Mouse (Mus musculus): ENCODE measurements around the gene Abca7. TPM values are rescaled to one million over a fixed set of nuclear protein-coding genes. Genes with fewer than 3 reads are reported as not detected.

Abca7 gene
- total RNA-seq, 2 experiments from 2014 or later = 7.0 to 8.5 TPM

- intact Hi-C loops (cut with DNase I) = no loop called here
- DNase-seq = no peak
Observed at GRCm38 (mm10) chr10:79970415-79971182, 25.7 kb upstream of the Abca7 start, which contains the start of gene Grin3b. Grin3b (plus strand) TSS chr10:79970715.

DNA sequence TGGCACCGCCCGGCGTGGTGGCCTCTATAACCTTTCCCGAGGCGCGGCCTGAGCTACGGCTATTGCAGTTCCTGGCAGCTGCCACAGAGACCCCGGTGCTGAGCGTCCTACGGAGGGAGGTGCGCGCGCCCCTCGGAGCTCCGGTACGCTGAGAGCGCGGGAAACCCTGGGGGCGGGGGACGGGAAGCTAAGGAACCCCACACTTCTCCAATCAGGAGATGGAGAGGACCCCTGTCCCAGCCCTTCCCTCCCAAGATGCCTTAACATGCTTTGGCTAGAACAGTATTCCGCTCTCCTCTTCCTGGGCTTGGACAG, 25.2 kb upstream of the Abca7 start:
- no peak for DNase-seq
- intact Hi-C loops (cut with DNase I) = no loop called here

GRCm38 (mm10) chr10:79972831-79973230, 23.5 kb upstream of the Abca7 start:
- DNase-seq = peak; percentile 46 to 59
- intact Hi-C loops (cut with DNase I) = no loop called here

GRCm38 (mm10) chr10:79974087-79974486, 22.2 kb upstream of the Abca7 start:
- DNase-seq = no peak
- intact Hi-C loops (cut with DNase I) = no loop called here

DNA sequence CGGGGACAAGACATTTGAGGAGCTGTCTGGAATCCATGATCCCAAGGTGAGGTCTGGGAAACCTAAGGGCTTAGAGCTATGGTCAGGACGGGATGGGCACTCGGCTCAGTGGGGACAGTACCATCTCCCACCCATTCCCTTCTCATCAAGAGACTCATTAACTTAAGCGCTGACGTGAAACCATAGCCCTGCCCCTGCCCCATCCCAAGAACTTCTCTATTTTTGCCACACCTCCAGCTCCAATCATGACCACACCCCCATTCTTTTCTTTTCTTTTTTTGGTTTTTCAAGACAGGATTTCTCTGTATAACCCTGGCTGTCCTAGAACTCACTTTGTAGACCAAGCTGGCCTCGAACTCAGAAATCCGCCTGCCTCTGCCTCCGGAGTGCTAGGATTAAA, 21.6 kb upstream of the Abca7 start:
- DNase-seq = no peak
- intact Hi-C loops (cut with DNase I) = no loop called here

GRCm38 (mm10) chr10:79976071-79976721, 20.1 kb upstream of the Abca7 start:
- DNase-seq = no peak
- intact Hi-C loops (cut with DNase I) = no loop called here

DNA sequence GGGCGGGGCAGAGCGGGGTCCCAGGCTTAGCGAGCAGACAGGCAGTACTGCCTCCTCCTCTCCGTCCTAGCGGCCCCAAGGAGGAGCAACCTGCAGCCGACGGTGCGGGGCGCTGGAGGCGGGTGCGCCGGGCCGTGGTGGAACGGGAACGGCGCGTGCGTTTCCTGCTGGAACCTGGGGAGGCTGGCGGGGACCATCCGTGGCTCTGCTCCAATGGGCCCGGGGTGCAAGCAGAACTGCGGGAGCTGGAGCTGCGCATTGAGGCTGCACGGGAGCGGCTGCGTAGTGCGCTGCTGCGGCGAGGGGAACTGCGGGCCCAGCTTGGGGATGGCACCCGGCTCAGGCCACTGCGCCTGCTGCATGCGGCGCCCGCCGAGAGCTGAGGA, 19.6 kb upstream of the Abca7 start:
- intact Hi-C loops (cut with DNase I) = no loop called here
- no peak for DNase-seq

GRCm38 (mm10) chr10:79977324-79977723, 19.0 kb upstream of the Abca7 start:
- intact Hi-C loops (cut with DNase I) = no loop called here
- no peak for DNase-seq

DNA sequence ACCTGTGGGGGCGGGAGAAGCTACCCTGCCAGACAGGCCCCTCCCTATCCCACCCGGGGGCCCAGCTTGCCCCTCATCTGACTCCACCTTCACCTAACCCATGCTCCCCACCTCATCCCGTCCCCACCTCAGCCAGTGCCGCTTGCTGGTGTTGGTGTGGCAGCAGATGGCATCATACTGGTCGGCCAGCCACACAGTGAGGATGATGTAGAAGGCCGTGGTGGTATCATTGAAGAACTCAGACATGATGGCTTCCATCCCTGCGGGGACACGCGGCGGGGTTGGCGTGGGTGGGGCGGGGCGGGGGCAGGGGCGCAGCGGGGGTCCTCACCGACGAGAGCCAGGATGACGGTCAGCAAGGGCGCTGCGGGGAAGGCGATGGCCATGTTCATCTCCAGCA, 18.2 kb upstream of the Abca7 start:
- DNase-seq = no peak
- intact Hi-C loops (cut with DNase I) = no loop called here

DNA sequence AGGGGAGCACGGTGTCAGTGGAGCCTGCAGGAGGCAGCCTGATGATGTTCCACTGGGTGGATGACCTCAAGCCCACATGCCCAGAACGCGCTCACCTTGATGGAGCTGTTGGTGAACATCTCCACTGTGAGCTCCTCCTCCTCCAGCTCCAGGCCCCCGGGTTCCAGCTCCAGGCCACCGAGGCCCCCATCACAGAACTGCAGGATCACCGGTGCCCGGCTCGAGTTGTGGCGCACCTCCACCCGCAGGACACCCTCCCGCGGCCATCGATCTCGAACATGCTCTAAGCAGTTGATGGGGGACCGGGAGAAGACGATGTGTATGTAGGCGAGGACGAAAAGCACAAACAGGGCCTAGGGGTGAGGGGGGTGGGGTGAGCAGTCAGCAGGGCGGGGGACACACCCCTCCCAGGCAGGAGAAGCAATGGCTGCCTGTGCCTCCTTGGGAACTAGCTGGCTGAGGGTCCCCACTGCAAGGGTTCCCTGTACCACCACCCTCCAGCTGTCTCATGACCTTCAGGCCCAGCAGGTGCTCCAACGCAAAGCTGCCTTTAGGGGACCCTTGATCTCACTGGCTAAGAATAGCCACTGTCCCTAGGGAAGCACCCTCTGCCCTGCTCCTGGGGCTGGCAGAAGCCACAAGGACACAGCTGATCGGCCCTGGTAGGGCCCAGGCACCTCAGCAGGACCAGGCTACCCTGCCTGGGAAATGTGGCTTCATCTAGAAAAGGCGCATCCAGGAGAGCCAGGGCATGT, 16.7 kb upstream of the Abca7 start:
- DNase-seq = no peak
- intact Hi-C loops (cut with DNase I) = loop anchor here (2.0 kb wide), 1 partner anchor 17 kb away; no protein-coding TSS in a partner anchor

DNA sequence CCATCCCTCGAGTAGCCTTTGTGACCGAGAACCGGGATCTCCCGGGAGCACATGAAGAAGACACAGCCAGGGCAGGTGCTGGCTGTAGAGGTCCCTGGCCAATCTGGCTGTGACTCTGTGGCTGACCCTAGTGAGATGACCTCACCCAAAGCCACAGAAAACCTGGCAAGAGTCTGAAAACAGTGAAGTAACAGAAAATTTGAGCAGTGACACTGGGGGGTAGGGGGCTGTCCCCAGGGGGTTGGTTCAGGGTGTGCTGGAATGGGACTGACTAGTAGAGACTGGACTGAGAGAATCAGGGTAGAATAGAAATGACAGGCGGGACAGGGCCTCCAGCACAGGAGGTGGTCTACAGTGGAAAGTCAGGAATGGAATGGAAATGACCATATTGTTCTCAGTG, 13.1 kb upstream of the Abca7 start:
- intact Hi-C loops (cut with DNase I) = no loop called here
- DNase-seq = no peak

- intact Hi-C loops (cut with DNase I) = no loop called here
- peak; percentile 52 to 66 for DNase-seq
Observed at GRCm38 (mm10) chr10:79983670-79984069, 12.6 kb upstream of the Abca7 start.

- intact Hi-C loops (cut with DNase I) = no loop called here
- peak; percentile 90 to 93 for DNase-seq
Observed at GRCm38 (mm10) chr10:79984195-79984816, 12.0 kb upstream of the Abca7 start, which contains the start of gene Tmem259. Tmem259 (minus strand) TSS chr10:79984330.

DNA sequence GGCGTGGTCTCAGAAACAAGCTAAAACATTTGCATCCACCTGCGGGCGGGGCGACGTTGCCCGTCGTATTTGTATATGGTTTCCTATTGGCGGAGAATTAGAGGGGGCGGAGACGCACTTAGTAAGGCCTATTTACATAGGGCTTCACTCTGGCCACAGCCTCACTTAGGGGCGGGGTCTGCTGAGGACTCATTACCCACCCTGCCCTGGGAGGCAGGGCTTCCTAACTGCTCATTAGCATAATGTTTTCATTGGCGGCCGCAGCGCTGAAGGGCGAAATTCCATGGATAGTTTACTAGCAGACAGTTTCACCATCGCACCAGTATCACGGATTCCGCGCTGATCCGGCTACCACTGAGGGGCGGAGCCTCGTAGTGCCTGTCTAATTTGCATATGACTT, 11.4 kb upstream of the Abca7 start:
- peak; percentile 92 to 94 for DNase-seq
- intact Hi-C loops (cut with DNase I) = loop anchor here (5.0 kb wide), 1 partner anchor 67 kb away; no protein-coding TSS in a partner anchor

- DNase-seq = peak; percentile 61 to 71
- intact Hi-C loops (cut with DNase I) = loop anchor here (2.0 to 5.0 kb wide), 3 partner anchors 67 to 155 kb away; partner anchors contain the start of genes Cbarp and Stk11
Observed at GRCm38 (mm10) chr10:79985334-79986231, 10.7 kb upstream of the Abca7 start.

DNA sequence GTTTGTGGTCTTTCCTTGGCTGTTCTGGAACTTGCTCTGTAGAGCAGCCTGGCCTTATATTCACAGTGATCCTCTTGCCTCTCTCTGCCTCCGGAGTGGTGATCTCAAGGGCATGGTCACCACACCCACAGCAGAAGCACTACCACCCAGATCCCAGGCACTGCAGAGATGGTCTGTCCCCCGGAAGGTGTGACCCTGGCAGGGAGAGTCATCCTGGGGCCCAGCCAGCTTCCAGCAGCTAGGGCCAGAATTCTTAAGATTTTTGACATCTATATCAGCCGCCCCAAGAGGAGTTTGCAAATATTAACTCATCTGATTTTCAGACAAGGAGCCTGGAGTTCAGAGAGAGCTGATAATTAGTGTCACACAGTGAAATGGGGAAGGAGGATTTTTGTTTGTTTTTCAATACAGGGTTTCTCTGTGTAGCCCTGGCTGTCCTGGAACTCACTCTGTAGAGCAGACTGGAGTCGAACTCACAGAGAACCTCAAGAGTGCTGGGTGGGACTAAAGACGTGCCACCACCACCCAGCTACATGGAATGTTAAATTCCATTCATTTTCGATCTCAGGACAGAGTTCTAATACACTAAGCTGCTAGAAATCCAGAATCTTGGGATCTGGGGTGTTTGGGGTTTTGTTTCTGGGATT, 9.9 kb upstream of the Abca7 start:
- intact Hi-C loops (cut with DNase I) = loop anchor here (2.0 to 5.0 kb wide), 3 partner anchors 66 to 154 kb away; partner anchors contain the start of genes Cbarp and Stk11
- peak; percentile 42 to 67 for DNase-seq

DNA sequence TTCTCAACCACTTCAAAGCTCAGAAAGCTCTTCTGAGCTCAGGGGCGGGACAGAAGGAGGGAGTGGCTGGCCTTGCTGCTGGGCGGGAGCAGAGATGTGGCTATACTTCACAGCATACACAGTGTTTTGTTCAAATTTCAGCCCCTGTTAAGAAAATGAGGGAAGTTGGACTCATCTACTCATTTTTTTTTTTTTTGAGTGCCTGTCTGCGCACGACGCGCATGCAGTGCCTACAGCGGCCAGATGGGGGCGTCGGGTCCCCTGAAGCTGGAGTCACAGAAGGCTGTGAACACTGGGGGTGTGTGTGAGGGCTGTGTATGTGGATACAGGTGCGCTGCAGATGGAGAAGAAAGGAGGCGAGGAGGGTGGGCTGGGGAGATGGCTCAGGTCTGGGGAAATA, 9.3 kb upstream of the Abca7 start:
- peak; percentile 89 to 94 for DNase-seq
- intact Hi-C loops (cut with DNase I) = loop anchor here (2.0 to 5.0 kb wide), 3 partner anchors 65 to 154 kb away; partner anchors contain the start of genes Cbarp and Stk11

DNA sequence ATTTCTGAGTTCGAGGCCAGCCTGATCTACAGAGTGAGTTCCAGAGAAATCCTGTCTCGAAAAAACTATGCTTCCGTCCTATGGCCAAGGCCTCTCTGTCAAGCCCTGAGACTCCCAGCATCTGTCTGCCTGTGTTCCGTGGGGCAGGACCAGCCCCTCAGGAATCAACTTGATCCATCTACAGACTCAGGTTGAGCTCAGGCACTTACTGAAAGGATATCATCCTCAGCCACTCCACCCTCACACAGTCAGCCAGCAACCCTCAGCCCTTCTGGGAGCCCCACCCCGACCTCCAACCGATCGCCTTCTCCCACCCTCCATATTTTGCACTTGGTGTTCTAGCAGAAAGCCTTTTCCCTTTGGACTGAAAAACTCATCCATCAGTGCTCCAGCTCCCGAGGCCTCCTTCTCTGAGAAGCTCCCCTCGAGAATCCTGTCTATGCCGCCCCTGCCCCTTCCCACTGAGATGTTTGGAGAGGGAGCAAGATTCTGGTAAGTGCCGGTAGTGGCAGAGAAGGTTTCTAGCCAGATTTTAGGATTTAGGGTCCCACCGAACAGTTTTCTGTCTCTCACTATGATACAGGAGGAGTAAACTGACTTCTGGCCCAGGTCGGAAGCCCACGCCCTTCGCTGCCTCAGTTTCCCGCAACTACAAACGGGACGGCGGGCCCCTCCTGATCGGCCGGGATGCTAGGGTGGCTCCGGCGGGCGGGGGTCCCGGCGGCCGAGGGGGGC, 8.4 kb upstream of the Abca7 start:
- DNase-seq = no peak
- intact Hi-C loops (cut with DNase I) = loop anchor here (2.0 to 5.0 kb wide), 4 partner anchors 47 to 153 kb away; partner anchors contain the start of genes Cbarp and Stk11

Data from heart, postnatal 14 days (tissue).